Mouse (Mus musculus): ENCODE data around the gene Def6.

Def6 gene

GRCm38 (mm10) chr17:28237874-28238273, 30.3 kb downstream of the Def6 start:
- DNase-seq (ENCODE audit: low read depth, low spot score), result no peak

- no peak for DNase-seq (ENCODE audit: low read depth, low spot score)
Measured at GRCm38 (mm10) chr17:28240846-28241245, 33.3 kb downstream of the Def6 start.

GRCm38 (mm10) chr17:28242296-28242695, 34.7 kb downstream of the Def6 start:
- DNase-seq (ENCODE audit: low read depth, low spot score), result no peak

GRCm38 (mm10) chr17:28244214-28244613, 36.6 kb downstream of the Def6 start:
- DNase-seq (ENCODE audit: low read depth, low spot score), result no peak

GRCm38 (mm10) chr17:28244714-28245113, 37.1 kb downstream of the Def6 start:
- DNase-seq (ENCODE audit: low read depth, low spot score), result no peak

- DNase-seq (ENCODE audit: low read depth, low spot score), result no peak
Measured at GRCm38 (mm10) chr17:28246640-28247039, 39.1 kb downstream of the Def6 start.

GRCm38 (mm10) chr17:28247613-28248012, 40.0 kb downstream of the Def6 start:
- DNase-seq (ENCODE audit: low read depth, low spot score), result peak; percentile 53

- DNase-seq (ENCODE audit: low read depth, low spot score), result no peak
Measured at GRCm38 (mm10) chr17:28249062-28249461, 41.5 kb downstream of the Def6 start.

- no peak for DNase-seq (ENCODE audit: low read depth, low spot score)
Measured at GRCm38 (mm10) chr17:28251579-28252280, 44.2 kb downstream of the Def6 start.

GRCm38 (mm10) chr17:28252281-28252648, 44.7 kb downstream of the Def6 start:
- no peak for DNase-seq (ENCODE audit: low read depth, low spot score)

- no peak for DNase-seq (ENCODE audit: low read depth, low spot score)
Measured at GRCm38 (mm10) chr17:28253216-28253615, 45.6 kb downstream of the Def6 start.

- DNase-seq (ENCODE audit: low read depth, low spot score), result no peak
Measured at GRCm38 (mm10) chr17:28254804-28255203, 47.2 kb downstream of the Def6 start.

GRCm38 (mm10) chr17:28255651-28256050, 48.1 kb downstream of the Def6 start:
- DNase-seq (ENCODE audit: low read depth, low spot score), result no peak

GRCm38 (mm10) chr17:28256651-28257328, 49.2 kb downstream of the Def6 start:
- peak; percentile 98 for DNase-seq (ENCODE audit: low read depth, low spot score)

GRCm38 (mm10) chr17:28258325-28258724, 50.7 kb downstream of the Def6 start:
- DNase-seq (ENCODE audit: low read depth, low spot score), result no peak

- DNase-seq (ENCODE audit: low read depth, low spot score), result peak; percentile 92
Measured at GRCm38 (mm10) chr17:28259890-28260542, 52.4 kb downstream of the Def6 start.

- DNase-seq (ENCODE audit: low read depth, low spot score), result no peak
Measured at GRCm38 (mm10) chr17:28260543-28260909, 52.9 kb downstream of the Def6 start.

GRCm38 (mm10) chr17:28261795-28262194, 54.2 kb downstream of the Def6 start:
- no peak for DNase-seq (ENCODE audit: low read depth, low spot score)

GRCm38 (mm10) chr17:28263181-28263894, 55.8 kb downstream of the Def6 start:
- no peak for DNase-seq (ENCODE audit: low read depth, low spot score)

- DNase-seq (ENCODE audit: low read depth, low spot score), result no peak
Measured at GRCm38 (mm10) chr17:28267251-28267650, 59.7 kb downstream of the Def6 start.

GRCm38 (mm10) chr17:28270165-28270564, 62.6 kb downstream of the Def6 start:
- no peak for DNase-seq (ENCODE audit: low read depth, low spot score)

Data from 3T3-L1 (cell line).